Mouse (Mus musculus): ENCODE data around the gene Proca1.

GRCm38 (mm10) chr11:78160171-78160570 is 33.0 kb upstream of the Proca1 start:
- TF ChIP-seq CTCF (IDR thresholded peaks at IDR 0.05; ENCODE audit: extremely low read depth, insufficient read depth, insufficient read length, insufficient replicate concordance) (no peak), POLR2A (IDR thresholded peaks at IDR 0.05; ENCODE audit: low read depth, low read length) (no peak)
